Mouse (Mus musculus) midbrain, postnatal 0 days (tissue): ENCODE results near the gene Chchd1. TPM values are rescaled to one million over a fixed set of nuclear protein-coding genes. Genes with fewer than 3 reads are reported as not detected.
"Not testable (repeated sequence)": the region's sequence is repeated elsewhere in the genome, so short reads cannot be mapped to it uniquely, and the experiment has no call there.

Experiments used
- ATAC-seq: fragments of 200-750 bp; cut with Nextera tagmentation; 2 replicates; pipeline ENCODE4 v1.8.0; 2017; ENCODE audit warnings: moderate number of reproducible peaks, mild to moderate bottlenecking, moderate TSS enrichment, moderate library complexity; ENCODE audit not compliant: low FRiP score
- DNase-seq: peaks from one replicate; pipeline ENCODE4 v3.0.0-alpha.2; 2015; ENCODE audit warnings: low spot score
- H3K27ac ChIP-seq: fragments of 300-500 bp; sonication (generic); 2 replicates; pipeline ENCODE4 v1.5.1; 2014; ENCODE audit warnings: low read depth, mild to moderate bottlenecking, low read length, mixed read lengths
- H3K27me3 ChIP-seq: fragments of 300-500 bp; sonication (generic); 2 replicates; pipeline ENCODE4 v1.6.1; 2014; ENCODE audit warnings: low read length, control low read depth, mixed read lengths; ENCODE audit not compliant: insufficient read depth
- H3K36me3 ChIP-seq: fragments of 300-500 bp; sonication (generic); 2 replicates; pipeline ENCODE4 v1.6.1; 2014; ENCODE audit warnings: low read length, control low read depth, mixed read lengths; ENCODE audit not compliant: insufficient read depth
- H3K4me1 ChIP-seq: fragments of 300-500 bp; sonication (generic); 2 replicates; pipeline ENCODE4 v1.6.1; 2014; ENCODE audit warnings: mild to moderate bottlenecking, control low read depth, antibody characterized with exemption, low read length, mixed read lengths; ENCODE audit not compliant: insufficient read depth
- H3K4me2 ChIP-seq: fragments of 300-500 bp; sonication (generic); 2 replicates; pipeline ENCODE4 v1.6.1; 2014; ENCODE audit warnings: low read depth, mild to moderate bottlenecking, low read length, mixed read lengths; ENCODE audit not compliant: poor library complexity, severe bottlenecking
- H3K4me3 ChIP-seq: fragments of 300-500 bp; sonication (generic); 2 replicates; pipeline ENCODE4 v1.5.1; 2014; ENCODE audit warnings: low read depth, mild to moderate bottlenecking, low read length, moderate library complexity
- H3K9ac ChIP-seq: fragments of 300-500 bp; sonication (generic); replicated peaks from 2 replicates; pipeline ENCODE4 v1.6.1; 2014; ENCODE audit warnings: mild to moderate bottlenecking, low read length, moderate library complexity, mixed read lengths; ENCODE audit not compliant: poor library complexity, severe bottlenecking
- H3K9me3 ChIP-seq: fragments of 300-500 bp; sonication (generic); 2 replicates; pipeline ENCODE4 v1.6.1; 2016; ENCODE audit warnings: low read length, control low read depth
- CTCF ChIP-seq: IDR thresholded peaks from 2 replicates; pipeline ENCODE4 v1.5.1; 2016; ENCODE audit warnings: antibody characterized with exemption, mild to moderate bottlenecking
- WGBS: fragments of 180-500 bp; shearing (Covaris S2); extraction: QIAGEN DNeasy Blood & Tissue Kit; methylation state at CpG from one replicate; pipeline ENCODE4 v1.1.7; 2014; 5-methylcytosine and 5-hydroxymethylcytosine counted together
- polyA plus RNA-seq: library from polyadenylated mRNA; unstranded; fragments of >200 nt; fragmentation: Nextera tagmentation; extraction: Ambion mirVana; gene quantifications from 2 replicates; pipeline ENCODE4 v1.2.1, GENCODE M21; 2015
- total RNA-seq: library from RNA; depleted of rRNA; stranded (reverse); fragments of >200 nt; gene quantifications from 2 replicates; pipeline ENCODE4 v1.2.3, GENCODE M21; 2014

The Chchd1 gene
- total and polyA plus RNA-seq, 2 experiments from 2014 or later, result 122 to 195 TPM

DNA sequence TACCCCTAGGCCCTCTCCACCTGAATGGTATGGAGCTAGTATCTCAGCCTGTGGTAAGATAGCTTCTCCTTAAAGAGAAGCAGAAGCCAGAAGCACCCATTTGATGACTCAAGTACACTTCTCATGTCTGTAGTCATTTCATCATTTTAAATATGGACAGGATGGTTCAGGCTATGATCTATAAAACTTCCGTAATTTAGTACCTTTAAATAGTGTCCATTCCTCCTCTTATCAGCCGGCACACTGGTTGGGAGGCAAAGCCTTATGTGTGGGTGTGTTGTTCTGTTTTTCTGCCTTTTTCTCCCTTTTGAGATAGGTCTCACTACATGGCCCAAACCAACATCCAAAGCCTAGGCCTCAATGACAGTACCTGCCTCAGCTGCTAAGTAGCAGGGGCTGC, 4.3 kb upstream of the Chchd1 start:
- 98% methylated on average over 2 of the region's 2 CpGs for WGBS
- Histone ChIP-seq H3K4me1 (peaks cover 15% of the 10 kb centered on the region; the same call in 1 of the 2 replicates), H3K4me2 (peak overlapping the region; percentile 80), H3K4me3 (no peak overlapping the region), H3K27ac (no peak overlapping the region), H3K9ac (0 out of 2 replicates have a peak overlapping the region, but pooled peaks have one; percentile 19), H3K9me3 (no peaks in the 10 kb centered on the region), H3K27me3 (no peaks in the 10 kb centered on the region), H3K36me3 (peaks cover 4% of the 10 kb centered on the region; the same call in 1 of the 2 replicates)
- no peak for ATAC-seq
- DNase-seq, result no peak
- no peak for TF ChIP-seq CTCF

DNA sequence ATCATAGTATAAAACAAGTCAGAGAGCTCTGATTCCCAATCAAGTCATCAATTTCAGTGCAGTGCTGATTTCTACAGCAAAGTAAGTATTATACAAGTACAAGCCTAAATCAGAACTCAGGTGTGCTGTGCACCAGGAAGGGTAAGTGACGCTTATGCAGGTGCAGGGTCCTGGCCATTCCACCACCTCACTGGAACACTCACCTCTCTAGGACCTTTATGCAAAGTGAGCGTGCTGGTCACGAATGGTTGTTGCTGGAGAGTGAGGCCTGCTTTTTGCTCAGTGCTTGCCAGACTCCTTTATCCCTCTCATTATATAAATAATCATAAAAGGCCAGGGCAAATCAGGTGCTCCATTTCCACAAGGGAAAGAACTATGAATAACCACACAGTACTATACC, 2.4 kb upstream of the Chchd1 start:
- Histone ChIP-seq H3K4me2 (no peak overlapping the region), H3K9me3 (no peaks in the 10 kb centered on the region), H3K4me3 (no peak overlapping the region), H3K27ac (no peak overlapping the region), H3K36me3 (no peaks in the 10 kb centered on the region; the same call in 1 of the 2 replicates), H3K27me3 (no peaks in the 10 kb centered on the region), H3K4me1 (peaks cover 15% of the 10 kb centered on the region; the same call in 1 of the 2 replicates), H3K9ac (no peak overlapping the region)
- no peak for TF ChIP-seq CTCF
- 80% methylated on average over 3 of the region's 3 CpGs for WGBS
- ATAC-seq, result no peak
- no peak for DNase-seq

DNA sequence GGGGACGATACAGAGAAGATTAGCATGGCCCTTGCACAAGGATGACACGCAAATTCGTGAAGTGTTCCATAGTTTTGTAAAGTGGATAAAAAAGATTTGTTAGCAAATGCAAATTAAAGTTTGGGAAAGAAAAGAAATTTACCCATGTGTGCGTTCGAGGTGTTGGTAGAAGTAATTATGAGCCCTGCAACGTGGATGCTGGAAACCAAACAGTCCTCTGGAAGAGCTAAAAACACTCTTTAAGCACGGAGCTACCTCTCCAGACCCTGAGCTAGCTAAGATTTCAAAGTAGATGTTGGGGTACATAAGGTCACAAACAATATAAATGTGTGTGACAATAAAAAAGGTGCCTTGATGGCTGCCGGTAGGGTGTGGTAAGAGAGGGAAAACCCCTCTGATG, 1.3 kb upstream of the Chchd1 start:
- 83% methylated on average over 8 of the region's 8 CpGs for WGBS
- no peak for DNase-seq
- Histone ChIP-seq H3K9me3 (no peaks in the 10 kb centered on the region), H3K27me3 (no peaks in the 10 kb centered on the region), H3K4me2 (peak overlapping the region; percentile 64), H3K36me3 (no peaks in the 10 kb centered on the region; the same call in 1 of the 2 replicates), H3K4me1 (peaks cover 10% of the 10 kb centered on the region; the same call in 1 of the 2 replicates), H3K27ac (no peak overlapping the region), H3K9ac (no peak overlapping the region), H3K4me3 (peak overlapping the region; percentile 66; the same call in 1 of the 2 replicates)
- no peak for ATAC-seq
- TF ChIP-seq CTCF, result no peak

DNA sequence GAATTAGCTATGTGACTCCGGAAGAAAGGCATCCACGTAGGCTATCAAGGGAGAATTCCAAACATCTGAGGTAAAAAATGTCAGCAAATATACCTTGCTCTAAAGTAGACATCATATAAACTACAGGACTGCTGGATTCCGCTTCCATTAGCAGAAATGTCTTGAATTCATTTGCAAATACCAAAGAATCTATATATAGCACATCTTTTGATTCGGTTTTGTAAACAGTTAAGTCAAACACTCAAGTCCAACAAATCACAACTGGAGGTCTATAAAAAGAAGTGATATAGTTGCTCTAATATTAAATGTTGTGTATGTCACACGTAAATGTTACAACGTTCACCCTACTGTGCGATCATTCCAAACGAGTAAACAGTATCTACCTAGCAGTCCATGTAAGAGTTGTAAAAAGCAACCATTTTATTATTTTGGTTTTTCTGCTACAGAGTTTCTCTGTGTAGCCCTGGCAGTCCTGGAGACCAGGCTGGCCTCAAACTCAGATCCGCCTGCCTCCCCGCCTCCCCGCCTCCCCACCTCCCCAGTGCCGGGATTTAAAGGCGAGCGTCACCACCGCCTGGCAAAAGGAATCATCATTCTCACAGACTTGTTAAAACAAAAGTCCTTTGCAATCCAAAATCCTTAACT, 588 bp upstream of the Chchd1 start:
- peak overlapping the region; percentile 64 for H3K4me2 ChIP-seq
- H3K27ac ChIP-seq, result peak overlapping the region; percentile 88
- H3K9ac ChIP-seq, result peak overlapping the region; percentile 82
- DNase-seq (no peak), ATAC-seq (peak; percentile 15; the same call in 1 of the 2 replicates)
- TF ChIP-seq CTCF, result no peak
- no peaks in the 10 kb centered on the region for H3K27me3 ChIP-seq
- H3K36me3 ChIP-seq, result no peaks in the 10 kb centered on the region; the same call in 1 of the 2 replicates
- H3K9me3 ChIP-seq, result no peaks in the 10 kb centered on the region
- WGBS, result 17% methylated on average over 13 of the region's 15 CpGs
- peaks cover 8% of the 10 kb centered on the region; the same call in 1 of the 2 replicates for H3K4me1 ChIP-seq
- H3K4me3 ChIP-seq, result peak overlapping the region; percentile 66

DNA sequence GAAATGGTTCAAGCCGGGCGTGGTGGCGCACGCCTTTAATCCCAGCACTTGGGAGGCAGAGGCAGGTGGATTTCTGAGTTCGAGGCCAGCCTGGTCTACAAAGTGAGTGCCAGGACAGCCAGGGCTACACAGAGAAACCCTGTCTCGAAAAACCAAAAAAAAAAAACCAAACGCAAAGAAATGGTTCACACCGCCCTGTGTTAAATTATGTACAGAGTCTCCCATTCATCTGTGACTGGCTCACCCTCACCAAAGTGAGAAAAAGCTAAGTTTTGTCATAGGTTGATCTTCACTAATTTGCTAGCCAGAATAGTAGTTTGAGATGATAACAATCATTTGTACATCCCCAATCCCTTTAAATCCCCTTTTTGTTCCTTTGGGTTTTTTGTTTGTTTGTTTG, 655 bp downstream of the Chchd1 start:
- WGBS, result 14% methylated on average over 8 of the region's 8 CpGs
- ATAC-seq, H3K9me3 ChIP-seq, DNase-seq, H3K27me3 ChIP-seq, H3K4me1 ChIP-seq, H3K36me3 ChIP-seq: not testable (repeated sequence)
- Histone ChIP-seq H3K4me2 (peak overlapping the region; percentile 64), H3K4me3 (peak overlapping the region; percentile 66), H3K27ac (peak overlapping the region; percentile 88), H3K9ac (peak overlapping the region; percentile 82)
